Mouse (Mus musculus): ENCODE data around the gene Isoc2b. TPM values are rescaled to one million over a fixed set of nuclear protein-coding genes. Genes with fewer than 3 reads are reported as not detected.
"Not testable (repeated sequence)": the region's sequence is repeated elsewhere in the genome, so short reads cannot be mapped to it uniquely, and the experiment has no call there.

Gene Isoc2b
- polyA plus RNA-seq, 1 experiment from 2014 or later, result 17.5 TPM

DNA sequence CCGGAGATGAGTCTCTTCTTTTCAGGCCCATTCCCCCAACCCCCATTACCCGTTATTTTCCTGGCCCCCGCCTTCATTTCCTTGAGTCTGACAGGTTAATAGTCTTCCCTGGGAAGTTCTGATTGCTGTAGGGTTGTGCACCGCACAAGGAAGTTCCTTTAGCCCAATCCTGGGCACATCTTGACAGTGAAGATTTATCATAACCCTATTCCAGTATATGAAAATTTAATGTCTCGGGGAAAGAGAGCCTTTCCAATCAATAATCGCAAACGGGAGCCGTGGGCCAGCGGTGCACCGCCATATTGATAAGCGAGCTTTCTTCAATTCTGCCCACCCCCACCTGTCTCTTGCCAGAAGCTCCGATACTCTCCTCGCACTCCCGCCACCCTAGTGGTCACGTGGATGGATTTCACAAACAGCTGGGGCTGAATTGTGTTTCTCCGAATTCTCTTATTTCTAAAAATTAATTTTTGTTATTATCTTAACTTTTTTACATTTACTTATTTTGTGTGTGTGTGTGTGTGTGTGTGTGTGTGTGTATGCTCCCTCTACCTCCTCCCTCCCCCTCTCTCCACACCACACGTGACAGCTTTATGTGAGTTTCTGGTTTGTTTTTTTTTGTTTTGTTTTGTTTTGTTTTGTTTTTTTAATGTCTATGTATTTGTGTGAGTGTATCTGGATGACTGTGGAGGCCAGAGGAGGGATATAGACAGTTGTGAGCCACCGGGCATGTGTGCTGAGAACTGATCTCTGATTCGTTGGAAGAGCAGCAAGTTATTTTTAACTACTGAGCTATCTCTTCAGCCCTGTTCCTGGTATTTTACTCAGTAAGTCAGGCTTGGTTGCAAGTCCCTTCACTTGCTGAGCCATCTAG is 29.8 kb upstream of the Isoc2b start:
- Histone ChIP-seq H3K36me3 (ENCODE audit: control insufficient read depth, insufficient read depth, low read length) (no peaks in the 10 kb centered on the region), H3K4me1 (replicated peaks; ENCODE audit: control insufficient read depth, insufficient read depth) (0 out of 2 replicates have a peak, but pooled peaks cover 2% of the 10 kb centered on the region), H3K4me3 (ENCODE audit: low read depth, low read length) (peak overlapping the region; percentile 22), H3K9ac (ENCODE audit: low read length) (peak overlapping the region; percentile 13; the same call in 1 of the 2 replicates), H3K27ac (replicated peaks) (no peak overlapping the region), H3K4me2 (replicated peaks; ENCODE audit: low read depth) (peak overlapping the region; percentile 48), H3K9me3 (ENCODE audit: control insufficient read depth, low read length) (no peaks in the 10 kb centered on the region), H3K27me3 (ENCODE audit: control insufficient read depth, insufficient read depth, low read length) (no peaks in the 10 kb centered on the region)
- ATAC-seq (ENCODE audit: low FRiP score, low TSS enrichment), result no peak
- 10% methylated on average over 19 of the region's 19 CpGs for WGBS
- no peak for DNase-seq (ENCODE audit: low spot score)
- peak; percentile 20; the same call in 1 of the 2 replicates for TF ChIP-seq CTCF (IDR thresholded peaks at IDR 0.05; ENCODE audit: low read depth)
- no peak for TF ChIP-seq EP300 (optimal IDR thresholded peaks at IDR 0.05)

GRCm38 (mm10) chr7:4898851-4899648 is 29.0 kb upstream of the Isoc2b start:
- peak overlapping the region; percentile 13; the same call in 1 of the 2 replicates for H3K9ac ChIP-seq (ENCODE audit: low read length)
- H3K4me3 ChIP-seq (ENCODE audit: low read depth, low read length), result peak overlapping the region; percentile 22
- TF ChIP-seq CTCF (IDR thresholded peaks at IDR 0.05; ENCODE audit: low read depth) (no peak), EP300 (optimal IDR thresholded peaks at IDR 0.05) (no peak)
- no peaks in the 10 kb centered on the region for H3K27me3 ChIP-seq (ENCODE audit: control insufficient read depth, insufficient read depth, low read length)
- H3K9me3 ChIP-seq (ENCODE audit: control insufficient read depth, low read length), result no peaks in the 10 kb centered on the region
- H3K27ac ChIP-seq (replicated peaks), result no peak overlapping the region
- ATAC-seq (ENCODE audit: low FRiP score, low TSS enrichment) (peak; percentile 39; the same call in 1 of the 2 replicates), DNase-seq (ENCODE audit: low spot score) (no peak)
- WGBS, result 20% methylated on average over 18 of the region's 18 CpGs
- peak overlapping the region; percentile 48 for H3K4me2 ChIP-seq (replicated peaks; ENCODE audit: low read depth)
- H3K4me1 ChIP-seq (replicated peaks; ENCODE audit: control insufficient read depth, insufficient read depth), result 0 out of 2 replicates have a peak, but pooled peaks cover 2% of the 10 kb centered on the region
- H3K36me3 ChIP-seq (ENCODE audit: control insufficient read depth, insufficient read depth, low read length), result no peaks in the 10 kb centered on the region

GRCm38 (mm10) chr7:4895186-4895585 is 25.1 kb upstream of the Isoc2b start:
- H3K36me3 ChIP-seq (ENCODE audit: control insufficient read depth, insufficient read depth, low read length), result no peaks in the 10 kb centered on the region
- ATAC-seq (ENCODE audit: low FRiP score, low TSS enrichment) (no peak), DNase-seq (ENCODE audit: low spot score) (no peak)
- H3K27me3 ChIP-seq (ENCODE audit: control insufficient read depth, insufficient read depth, low read length), result no peaks in the 10 kb centered on the region
- 57% methylated on average over 10 of the region's 11 CpGs for WGBS
- H3K27ac ChIP-seq (replicated peaks), result no peak overlapping the region
- no peak overlapping the region for H3K9ac ChIP-seq (ENCODE audit: low read length)
- no peak overlapping the region for H3K4me3 ChIP-seq (ENCODE audit: low read depth, low read length)
- H3K4me1 ChIP-seq (replicated peaks; ENCODE audit: control insufficient read depth, insufficient read depth), result 0 out of 2 replicates have a peak, but pooled peaks cover 2% of the 10 kb centered on the region
- TF ChIP-seq EP300 (optimal IDR thresholded peaks at IDR 0.05) (no peak), CTCF (IDR thresholded peaks at IDR 0.05; ENCODE audit: low read depth) (no peak)
- no peaks in the 10 kb centered on the region for H3K9me3 ChIP-seq (ENCODE audit: control insufficient read depth, low read length)
- H3K4me2 ChIP-seq (replicated peaks; ENCODE audit: low read depth), result no peak overlapping the region

DNA sequence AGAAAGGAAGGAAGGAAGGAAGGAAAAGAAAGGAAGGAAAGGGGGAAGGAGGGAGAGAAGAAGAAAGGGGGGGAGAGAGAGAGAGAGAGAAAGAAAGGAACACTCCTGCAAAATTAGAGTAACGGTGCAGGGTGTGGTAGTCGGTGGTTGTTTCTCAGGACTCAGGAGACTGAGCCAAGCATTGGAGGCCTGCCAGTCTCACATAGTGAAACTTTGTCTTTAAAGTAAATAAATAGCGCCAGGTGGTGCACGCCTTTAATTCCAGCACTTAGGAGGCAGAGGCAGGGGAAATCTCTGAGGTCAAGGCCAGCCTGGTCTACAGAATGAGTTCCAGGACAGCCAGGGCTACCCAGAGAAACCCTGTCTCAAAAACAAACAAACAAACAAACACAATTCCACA is 16.6 kb upstream of the Isoc2b start:
- DNase-seq (ENCODE audit: low spot score) (no peak), ATAC-seq (ENCODE audit: low FRiP score, low TSS enrichment) (no peak)
- no peaks in the 10 kb centered on the region for H3K36me3 ChIP-seq (ENCODE audit: control insufficient read depth, insufficient read depth, low read length)
- no peak overlapping the region for H3K9ac ChIP-seq (ENCODE audit: low read length)
- H3K27me3 ChIP-seq (ENCODE audit: control insufficient read depth, insufficient read depth, low read length), result no peaks in the 10 kb centered on the region
- H3K4me2 ChIP-seq (replicated peaks; ENCODE audit: low read depth), result no peak overlapping the region
- H3K9me3 ChIP-seq (ENCODE audit: control insufficient read depth, low read length), result no peaks in the 10 kb centered on the region
- H3K27ac ChIP-seq (replicated peaks), result no peak overlapping the region
- H3K4me1 ChIP-seq (replicated peaks; ENCODE audit: control insufficient read depth, insufficient read depth), result no peaks in the 10 kb centered on the region
- WGBS, result 12% methylated on average over 4 of the region's 4 CpGs
- TF ChIP-seq EP300 (optimal IDR thresholded peaks at IDR 0.05), result no peak
- TF ChIP-seq CTCF (IDR thresholded peaks at IDR 0.05; ENCODE audit: low read depth), result no peak
- no peak overlapping the region for H3K4me3 ChIP-seq (ENCODE audit: low read depth, low read length)

- not testable (repeated sequence) for H3K4me3 ChIP-seq (ENCODE audit: low read depth, low read length); H3K9me3 ChIP-seq (ENCODE audit: control insufficient read depth, low read length); DNase-seq (ENCODE audit: low spot score); H3K36me3 ChIP-seq (ENCODE audit: control insufficient read depth, insufficient read depth, low read length); H3K4me1 ChIP-seq (replicated peaks; ENCODE audit: control insufficient read depth, insufficient read depth); ATAC-seq (ENCODE audit: low FRiP score, low TSS enrichment); H3K27ac ChIP-seq (replicated peaks); H3K9ac ChIP-seq (ENCODE audit: low read length); H3K27me3 ChIP-seq (ENCODE audit: control insufficient read depth, insufficient read depth, low read length); H3K4me2 ChIP-seq (replicated peaks; ENCODE audit: low read depth)
- 79% methylated on average over 1 of the region's 1 CpGs for WGBS
Observed at GRCm38 (mm10) chr7:4879036-4879435, 9.0 kb upstream of the Isoc2b start.

All from stomach, postnatal 0 days (tissue).